Comparison of ENCODE assay signal across 27 mouse cellular contexts in the genomic region with DNA sequence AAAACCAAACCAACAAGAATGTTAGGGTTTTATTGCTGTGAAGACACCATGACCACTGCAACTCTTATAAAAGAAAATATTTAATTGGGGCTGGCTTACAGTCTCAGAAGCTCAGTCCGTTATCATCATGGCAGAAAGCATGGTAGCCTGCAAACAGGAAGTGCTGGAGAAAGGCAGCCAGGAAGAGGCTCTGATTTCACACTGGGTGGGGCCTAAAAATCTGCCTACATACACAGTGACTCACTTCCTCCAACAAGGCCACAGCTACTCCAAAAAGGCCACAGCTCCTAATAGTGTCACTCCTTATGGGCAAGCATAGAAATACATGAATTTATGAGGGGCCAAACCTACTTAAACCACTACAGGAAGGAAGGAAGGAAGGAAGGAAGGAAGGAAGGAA. TPM values are rescaled to one million over a fixed set of nuclear protein-coding genes. Genes with fewer than 3 reads are reported as not detected.
DNase-seq lines count a peak whose midpoint lies in the region; ATAC-seq and TF ChIP-seq lines count a peak whose summit lies in the region.
"Had no signal": no experiment of that assay in that cellular context is flagged by ENCODE, and none has a peak within 500 bp of the region (broad histone marks: within the 10 kb centered on the region; RNA-seq: fewer than 3 reads in every experiment).

No protein-coding gene starts in this region.

- no peak overlapping the region for H3K9ac ChIP-seq in stomach, postnatal 0 days (ENCODE audit: low read length)
- H3K9ac ChIP-seq: embryonic facial prominence, embryonic 15.5 days; heart, embryonic 15.5 days; hindbrain, embryonic 13.5 days; intestine, embryonic 15.5 days had no signal

- no peak overlapping the region for H3K27ac ChIP-seq in stomach, postnatal 0 days (replicated peaks)
- H3K27ac ChIP-seq: embryonic facial prominence, embryonic 15.5 days; forebrain, embryonic 10.5 days; gastrocnemius, adult 2 months; heart, adult 2 months; heart, embryonic 15.5 days; hindbrain, embryonic 13.5 days; hindbrain, postnatal 0 days; intestine, embryonic 15.5 days had no signal

- no peaks in the 10 kb centered on the region for H3K9me3 ChIP-seq in stomach, postnatal 0 days (ENCODE audit: control insufficient read depth, low read length)
- H3K9me3 ChIP-seq: embryonic facial prominence, embryonic 15.5 days; forebrain, embryonic 10.5 days; G1E; heart, embryonic 15.5 days; hindbrain, embryonic 13.5 days; intestine, embryonic 15.5 days had no signal

- 91% methylated on average over 1 of the region's 1 CpGs for WGBS in stomach, postnatal 0 days

- no peak overlapping the region for H3K4me2 ChIP-seq in stomach, postnatal 0 days (replicated peaks; ENCODE audit: low read depth)
- H3K4me2 ChIP-seq: embryonic facial prominence, embryonic 15.5 days; heart, embryonic 11.5 days; heart, embryonic 15.5 days; hindbrain, embryonic 13.5 days; intestine, embryonic 15.5 days had no signal

- TF ChIP-seq EP300 in stomach, postnatal 0 days (optimal IDR thresholded peaks at IDR 0.05), result no peak

- TF ChIP-seq CTCF in stomach, postnatal 0 days (IDR thresholded peaks at IDR 0.05; ENCODE audit: low read depth), result no peak

- H3K4me3 ChIP-seq in stomach, postnatal 0 days (ENCODE audit: low read depth, low read length), result no peak overlapping the region
- H3K4me3 ChIP-seq: embryonic facial prominence, embryonic 15.5 days; erythroblast, embryonic 14.5 days; forebrain, embryonic 10.5 days; gastrocnemius, adult 2 months; heart, adult 2 months; heart, embryonic 15.5 days; hindbrain, embryonic 13.5 days; intestine, embryonic 15.5 days had no signal

- peak; percentile 77 for ATAC-seq in megakaryocyte, adult 5-6 weeks (ENCODE audit: poor library complexity, severe bottlenecking)
- ATAC-seq in stomach, postnatal 0 days (ENCODE audit: low FRiP score, low TSS enrichment), result peak; percentile 65; the same call in 1 of the 2 replicates
- ATAC-seq: forebrain, embryonic 14.5 days; hindbrain, postnatal 0 days; intestine, embryonic 15.5 days had no signal

- no peaks in the 10 kb centered on the region for H3K27me3 ChIP-seq in stomach, postnatal 0 days (ENCODE audit: control insufficient read depth, insufficient read depth, low read length)
- H3K27me3 ChIP-seq: embryonic facial prominence, embryonic 15.5 days; heart, embryonic 15.5 days; hindbrain, embryonic 13.5 days; intestine, embryonic 15.5 days had no signal

- H3K4me1 ChIP-seq in stomach, postnatal 0 days (replicated peaks; ENCODE audit: control insufficient read depth, insufficient read depth), result no peaks in the 10 kb centered on the region
- H3K4me1 ChIP-seq: embryonic facial prominence, embryonic 15.5 days; forebrain, embryonic 10.5 days; heart, embryonic 15.5 days; hindbrain, embryonic 13.5 days; intestine, embryonic 15.5 days had no signal

- no peaks in the 10 kb centered on the region for H3K36me3 ChIP-seq in stomach, postnatal 0 days (ENCODE audit: control insufficient read depth, insufficient read depth, low read length)
- H3K36me3 ChIP-seq: embryonic facial prominence, embryonic 15.5 days; forebrain, embryonic 10.5 days; G1E; heart, embryonic 15.5 days; hindbrain, embryonic 13.5 days; intestine, embryonic 15.5 days had no signal

- DNase-seq in adrenal gland, postnatal 14 days, result peak; percentile 10
- DNase-seq in adrenal gland, postnatal 10 days, result no peak
- DNase-seq in T-cell, adult 2 months (ENCODE audit: low spot score), result peak; percentile 2
- DNase-seq in stomach, postnatal 0 days (ENCODE audit: low spot score), result no peak
- DNase-seq in layer of hippocampus, adult 11-12 months (ENCODE audit: low spot score), result no peak
- no peak for DNase-seq in neural tube, embryonic 10.5 days (ENCODE audit: extremely low spot score, low spot score)
- DNase-seq in gastrocnemius, postnatal 25 days, result no peak
- DNase-seq: adrenal gland, adult 2 months; cerebellum, adult 11-12 months; cerebellum, adult 9-10 months; cerebellum, postnatal 36 days; gastrocnemius, adult 2 months; gastrocnemius, postnatal 36 days; heart, adult 2 months; heart, postnatal 14 days had no signal

RNA-seq across cellular contexts. Expression of gene Rab30, which starts 26.3 kb away (rescaled TPM):
- 6.4 and 6.8 TPM in 2 replicates for total RNA-seq in adrenal gland, postnatal 14 days (2021)
- 1 to 10 TPM; 7.9 to 10.0 TPM for total RNA-seq in adrenal gland, postnatal 10 days (2021)
- 0.02 and 0.27 TPM in 2 replicates for total RNA-seq in megakaryocyte, adult 5-6 weeks (2015)
- total RNA-seq in megakaryocyte, adult 5-6 weeks (2017), result 0.11 and 0.57 TPM in 2 replicates
- polyA plus RNA-seq in stomach, postnatal 0 days (2015; fragmentation: Nextera tagmentation; extraction: Ambion mirVana), result 12.1 and 13.3 TPM in 2 replicates
- total RNA-seq in gastrocnemius, postnatal 25 days (2021), result 10 to 100 TPM in 1 of 2 experiments, 1 to 10 TPM in 1; 6.7 to 12.7 TPM
- total RNA-seq: hematopoietic stem cell, adult 5-6 weeks had no signal

RNA-seq across cellular contexts. Expression of gene Pcf11, which starts 45.3 kb away (rescaled TPM):
- total RNA-seq in adrenal gland, postnatal 14 days (2021), result 48.8 and 53.3 TPM in 2 replicates
- 10 to 100 TPM; 45.5 to 60.2 TPM for total RNA-seq in adrenal gland, postnatal 10 days (2021)
- 71.4 and 79.6 TPM in 2 replicates for total RNA-seq in megakaryocyte, adult 5-6 weeks (2015)
- total RNA-seq in megakaryocyte, adult 5-6 weeks (2017), result 67.7 and 70.6 TPM in 2 replicates
- 13.2 and 14.5 TPM in 2 replicates for polyA plus RNA-seq in stomach, postnatal 0 days (2015; fragmentation: Nextera tagmentation; extraction: Ambion mirVana)
- 10 to 100 TPM; 17.9 to 19.9 TPM for total RNA-seq in gastrocnemius, postnatal 25 days (2021)

Comparison
In these comparisons a context has a peak if more than half of its experiments do, and no peak if none do; other contexts are left out.
1. DNase-seq: peak in adrenal gland, postnatal 14 days (single experiment) and T-cell, adult 2 months (single experiment); none in adrenal gland, postnatal 10 days (single experiment), stomach, postnatal 0 days (single experiment), layer of hippocampus, adult 11-12 months (single experiment), neural tube, embryonic 10.5 days (single experiment) and gastrocnemius, postnatal 25 days (single experiment).